Mouse (Mus musculus) hindbrain, embryonic 10.5 days (tissue): ENCODE results near the gene Fam166b. TPM values are rescaled to one million over a fixed set of nuclear protein-coding genes. Genes with fewer than 3 reads are reported as not detected.

Experiments used
- DNase-seq: peaks from one replicate; pipeline ENCODE4 v3.0.0-alpha.2; 2017; ENCODE audit warnings: low spot score
- H3K27ac ChIP-seq: fragments of 300-500 bp; sonication (generic); 2 replicates; pipeline ENCODE4 v1.5.1; 2016; ENCODE audit warnings: mild to moderate bottlenecking, moderate library complexity
- H3K27me3 ChIP-seq: fragments of 300-500 bp; sonication (generic); 2 replicates; pipeline ENCODE4 v1.6.1; 2016; ENCODE audit warnings: mild to moderate bottlenecking; ENCODE audit not compliant: poor library complexity, insufficient read depth, severe bottlenecking
- H3K36me3 ChIP-seq: fragments of 300-500 bp; sonication (generic); 2 replicates; pipeline ENCODE4 v1.6.1; 2016; ENCODE audit warnings: mild to moderate bottlenecking, moderate library complexity
- H3K4me1 ChIP-seq: fragments of 300-500 bp; sonication (generic); replicated peaks from 2 replicates; pipeline ENCODE4 v1.6.1; 2016; ENCODE audit warnings: mild to moderate bottlenecking
- H3K4me3 ChIP-seq: fragments of 300-500 bp; sonication (generic); 2 replicates; pipeline ENCODE4 v1.5.1; 2016; ENCODE audit warnings: mild to moderate bottlenecking, moderate library complexity
- H3K9me3 ChIP-seq: fragments of 300-500 bp; sonication (generic); 2 replicates; pipeline ENCODE4 v1.6.1; 2016; ENCODE audit warnings: mild to moderate bottlenecking, moderate library complexity
- WGBS: fragments of 180-500 bp; shearing (Covaris S2); methylation state at CpG from one replicate; pipeline ENCODE4 v1.1.7; 2016; 5-methylcytosine and 5-hydroxymethylcytosine counted together
- polyA plus RNA-seq: library from polyadenylated mRNA; unstranded; fragments of >200 nt; fragmentation: Nextera tagmentation; extraction: Ambion mirVana; gene quantifications from 2 replicates; pipeline ENCODE4 v1.2.1, GENCODE M21; 2016

Fam166b gene
- polyA plus RNA-seq, 1 experiment from 2014 or later: 0.47 TPM

- H3K4me3 ChIP-seq: peak overlapping the region; percentile 38
- no peaks in the 10 kb centered on the region for H3K9me3 ChIP-seq
- H3K27me3 ChIP-seq: peaks cover 97% of the 10 kb centered on the region
- WGBS: 16% methylated on average over 31 of the region's 31 CpGs
- peak; percentile 25 for DNase-seq
- H3K36me3 ChIP-seq: peaks cover 56% of the 10 kb centered on the region
- H3K4me1 ChIP-seq: peaks cover 49% of the 10 kb centered on the region
- H3K27ac ChIP-seq: peak overlapping the region; percentile 50
These were observed 3.1 kb downstream of the Fam166b start for GRCm38 (mm10) chr4:43425648-43426380.

- Histone ChIP-seq H3K27ac (peak overlapping the region; percentile 50), H3K36me3 (peaks cover 56% of the 10 kb centered on the region)
- WGBS: 17% methylated on average over 14 of the region's 14 CpGs
These were observed 3.7 kb downstream of the Fam166b start for GRCm38 (mm10) chr4:43425197-43425596.

GRCm38 (mm10) chr4:43424072-43424471, 4.9 kb downstream of the Fam166b start:
- H3K27me3 ChIP-seq: peaks cover 79% of the 10 kb centered on the region
- peaks cover 57% of the 10 kb centered on the region for H3K36me3 ChIP-seq
- H3K9me3 ChIP-seq: no peaks in the 10 kb centered on the region
- H3K4me3 ChIP-seq: no peak overlapping the region
- H3K27ac ChIP-seq: no peak overlapping the region
- DNase-seq: no peak
- H3K4me1 ChIP-seq: peaks cover 49% of the 10 kb centered on the region
- 84% methylated on average over 9 of the region's 9 CpGs for WGBS

More at GRCm38 (mm10) chr4:43425197-43425596, 3.7 kb downstream of the Fam166b start:
- DNase-seq: no peak
- peak overlapping the region; percentile 38 for H3K4me3 ChIP-seq
- H3K4me1 ChIP-seq: peaks cover 49% of the 10 kb centered on the region
- no peaks in the 10 kb centered on the region for H3K9me3 ChIP-seq
- H3K27me3 ChIP-seq: peaks cover 90% of the 10 kb centered on the region

GRCm38 (mm10) chr4:43423267-43423934, 5.5 kb downstream of the Fam166b start:
- Histone ChIP-seq H3K27me3 (peaks cover 72% of the 10 kb centered on the region), H3K9me3 (no peaks in the 10 kb centered on the region), H3K4me1 (peaks cover 42% of the 10 kb centered on the region), H3K27ac (no peak overlapping the region), H3K4me3 (no peak overlapping the region), H3K36me3 (peaks cover 60% of the 10 kb centered on the region)
- DNase-seq: no peak
- 88% methylated on average over 20 of the region's 20 CpGs for WGBS

- no peak for DNase-seq
- Histone ChIP-seq H3K27ac (no peak overlapping the region), H3K9me3 (no peaks in the 10 kb centered on the region), H3K4me3 (no peak overlapping the region), H3K27me3 (peaks cover 56% of the 10 kb centered on the region), H3K4me1 (peaks cover 30% of the 10 kb centered on the region), H3K36me3 (peaks cover 66% of the 10 kb centered on the region)
- 78% methylated on average over 28 of the region's 28 CpGs for WGBS
These were observed 7.2 kb downstream of the Fam166b start for GRCm38 (mm10) chr4:43421632-43422240.

- H3K4me3 ChIP-seq: no peak overlapping the region
- H3K4me1 ChIP-seq: peaks cover 15% of the 10 kb centered on the region
- H3K9me3 ChIP-seq: no peaks in the 10 kb centered on the region
- peaks cover 41% of the 10 kb centered on the region for H3K27me3 ChIP-seq
- peak; percentile 75 for DNase-seq
- H3K27ac ChIP-seq: no peak overlapping the region
- WGBS: 7% methylated on average over 6 of the region's 6 CpGs
- H3K36me3 ChIP-seq: peaks cover 66% of the 10 kb centered on the region
These were observed 8.6 kb downstream of the Fam166b start for GRCm38 (mm10) chr4:43420305-43420704.

- WGBS: 75% methylated on average over 9 of the region's 9 CpGs
- DNase-seq: no peak
- peaks cover 66% of the 10 kb centered on the region for H3K36me3 ChIP-seq
These were observed 9.1 kb downstream of the Fam166b start for GRCm38 (mm10) chr4:43419801-43420281.

GRCm38 (mm10) chr4:43418973-43419656, 9.8 kb downstream of the Fam166b start:
- no peaks in the 10 kb centered on the region for H3K9me3 ChIP-seq
- peaks cover 66% of the 10 kb centered on the region for H3K36me3 ChIP-seq
- H3K4me1 ChIP-seq: peaks cover 13% of the 10 kb centered on the region; the same call in 1 of the 2 replicates
- no peak overlapping the region for H3K4me3 ChIP-seq
- 55% methylated on average over 15 of the region's 15 CpGs for WGBS
- peaks cover 30% of the 10 kb centered on the region for H3K27me3 ChIP-seq
- no peak overlapping the region for H3K27ac ChIP-seq
- DNase-seq: no peak

More at GRCm38 (mm10) chr4:43419801-43420281, 9.1 kb downstream of the Fam166b start:
- Histone ChIP-seq H3K9me3 (no peaks in the 10 kb centered on the region), H3K4me3 (no peak overlapping the region), H3K27me3 (peaks cover 37% of the 10 kb centered on the region), H3K4me1 (peaks cover 13% of the 10 kb centered on the region; the same call in 1 of the 2 replicates), H3K27ac (no peak overlapping the region)

- H3K4me3 ChIP-seq: no peak overlapping the region
- peaks cover 15% of the 10 kb centered on the region for H3K4me1 ChIP-seq
- H3K9me3 ChIP-seq: no peaks in the 10 kb centered on the region
- H3K27ac ChIP-seq: no peak overlapping the region
- H3K36me3 ChIP-seq: peaks cover 59% of the 10 kb centered on the region
- H3K27me3 ChIP-seq: peaks cover 23% of the 10 kb centered on the region
- 80% methylated on average over 4 of the region's 4 CpGs for WGBS
- DNase-seq: no peak
These were observed 10.5 kb downstream of the Fam166b start for GRCm38 (mm10) chr4:43418450-43418849.

- H3K9me3 ChIP-seq: no peaks in the 10 kb centered on the region
- no peak for DNase-seq
- H3K4me1 ChIP-seq: peaks cover 17% of the 10 kb centered on the region
- peaks cover 49% of the 10 kb centered on the region for H3K36me3 ChIP-seq
- no peak overlapping the region for H3K4me3 ChIP-seq
- WGBS: 80% methylated on average over 16 of the region's 16 CpGs
- peaks cover 14% of the 10 kb centered on the region; the same call in 1 of the 2 replicates for H3K27me3 ChIP-seq
- H3K27ac ChIP-seq: no peak overlapping the region
These were observed 11.5 kb downstream of the Fam166b start for GRCm38 (mm10) chr4:43417269-43418062.

- DNase-seq: no peak
- Histone ChIP-seq H3K4me1 (peaks cover 12% of the 10 kb centered on the region), H3K27ac (no peak overlapping the region), H3K27me3 (peaks cover 2% of the 10 kb centered on the region; the same call in 1 of the 2 replicates), H3K4me3 (no peak overlapping the region), H3K9me3 (no peaks in the 10 kb centered on the region), H3K36me3 (peaks cover 37% of the 10 kb centered on the region)
- WGBS: 96% methylated on average over 22 of the region's 22 CpGs
These were observed 12.9 kb downstream of the Fam166b start for GRCm38 (mm10) chr4:43416071-43416490.
